Mouse (Mus musculus) limb, embryonic 14.5 days (tissue): ENCODE measurements around the gene Rpusd4. TPM values are rescaled to one million over a fixed set of nuclear protein-coding genes. Genes with fewer than 3 reads are reported as not detected.

Experiments
- ATAC-seq: fragments of 200-750 bp; cut with Nextera tagmentation; 2 replicates; pipeline ENCODE4 v1.8.0; 2017; ENCODE audit warnings: low read depth, moderate number of reproducible peaks, moderate TSS enrichment; ENCODE audit not compliant: low FRiP score
- DNase-seq: peaks from one replicate; pipeline ENCODE4 v3.0.0-alpha.2; 2015; ENCODE audit warnings: low spot score
- H3K27ac ChIP-seq: fragments of 300-500 bp; sonication (generic); replicated peaks from 2 replicates; pipeline ENCODE4 v1.5.1; 2014; ENCODE audit warnings: low read depth, mild to moderate bottlenecking, low read length, moderate library complexity, mixed read lengths
- H3K27me3 ChIP-seq: fragments of 300-500 bp; sonication (generic); 2 replicates; pipeline ENCODE4 v1.6.1; 2014; ENCODE audit warnings: low read length, mixed read lengths; ENCODE audit not compliant: control insufficient read depth, insufficient read depth
- H3K36me3 ChIP-seq: fragments of 300-500 bp; sonication (generic); 2 replicates; pipeline ENCODE4 v1.6.1; 2014; ENCODE audit warnings: mild to moderate bottlenecking, low read length, moderate library complexity, mixed read lengths; ENCODE audit not compliant: control insufficient read depth, insufficient read depth
- H3K4me1 ChIP-seq: fragments of 300-500 bp; sonication (generic); 2 replicates; pipeline ENCODE4 v1.6.1; 2014; ENCODE audit warnings: antibody characterized with exemption, low read length, mixed read lengths; ENCODE audit not compliant: control insufficient read depth, insufficient read depth
- H3K4me2 ChIP-seq: fragments of 300-500 bp; sonication (generic); replicated peaks from 2 replicates; pipeline ENCODE4 v1.6.1; 2014; ENCODE audit warnings: low read depth, mild to moderate bottlenecking, low read length, moderate library complexity; ENCODE audit not compliant: severe bottlenecking
- H3K4me3 ChIP-seq: fragments of 300-500 bp; sonication (generic); replicated peaks from 2 replicates; pipeline ENCODE4 v1.5.1; 2014; ENCODE audit warnings: low read length
- H3K9ac ChIP-seq: fragments of 300-500 bp; sonication (generic); 2 replicates; pipeline ENCODE4 v1.6.1; 2014; ENCODE audit warnings: mild to moderate bottlenecking, low read depth, low read length, moderate library complexity; ENCODE audit not compliant: severe bottlenecking
- H3K9me3 ChIP-seq: fragments of 300-500 bp; sonication (generic); 2 replicates; pipeline ENCODE4 v1.6.1; 2016; ENCODE audit warnings: low read length; ENCODE audit not compliant: control insufficient read depth
- POLR2A ChIP-seq: fragments of 200-500 bp; IDR thresholded peaks from 2 replicates; pipeline ENCODE4 v1.8.0; 2012; ENCODE audit warnings: inconsistent platforms, mild to moderate bottlenecking, moderate library complexity, borderline replicate concordance; ENCODE audit not compliant: insufficient read depth, insufficient read length; ENCODE audit errors: extremely low read depth
- WGBS: fragments of 180-500 bp; shearing (Covaris S2); extraction: QIAGEN DNeasy Blood & Tissue Kit; methylation state at CpG from one replicate; pipeline ENCODE4 v1.1.7; 2014; 5-methylcytosine and 5-hydroxymethylcytosine counted together
- polyA plus RNA-seq, 2 experiments: library from polyadenylated mRNA; depleted of rRNA in 1 of 2; stranded (reverse) in 1 of 2; unstranded in 1 of 2; fragments of >200 nt; fragmentation: Nextera tagmentation in 1 of 2; extraction: Ambion mirVana in 1 of 2; gene quantifications; 2 replicates each; pipeline versions ENCODE4 v1.2.1 to v1.2.3; 2012 to 2014

The Rpusd4 gene
- polyA plus RNA-seq (2012; rRNA removed) (25.8 and 26.0 TPM in 2 replicates), polyA plus RNA-seq (2014; fragmentation: Nextera tagmentation; extraction: Ambion mirVana) (24.9 and 30.8 TPM in 2 replicates)

GRCm38 (mm10) chr9:35267146-35267975 is at the start of gene Rpusd4, which contains the start of gene Fam118b:
Gene Rpusd4 (plus strand): TSS chr9:35267865.
Gene Fam118b (minus strand): TSS chr9:35267805.
- Histone ChIP-seq H3K9ac (peak within 1 kb of the TSS; percentile 78), H3K4me1 (peaks cover 17% of the 10 kb centered on the region), H3K36me3 (peaks cover 11% of the 10 kb centered on the region), H3K4me3 (peak within 1 kb of the TSS; percentile 76), H3K27ac (peak within 1 kb of the TSS; percentile 55; the same call in 1 of the 2 replicates), H3K4me2 (peak within 1 kb of the TSS; percentile 71), H3K27me3 (no peaks in the 10 kb centered on the region), H3K9me3 (no peaks in the 10 kb centered on the region)
- WGBS: under 1% methylated on average over 54 of the region's 62 CpGs
- peak; percentile 86; the same call in 1 of the 2 replicates for TF ChIP-seq POLR2A
- DNase-seq (peak; percentile 89), ATAC-seq (peak; percentile 97)

- no peak for TF ChIP-seq POLR2A
- H3K27me3 ChIP-seq: no peaks in the 10 kb centered on the region
- H3K4me1 ChIP-seq: no peaks in the 10 kb centered on the region
- no peak overlapping the region for H3K4me3 ChIP-seq
- H3K9ac ChIP-seq: no peak overlapping the region
- no peak overlapping the region for H3K27ac ChIP-seq
- H3K9me3 ChIP-seq: no peaks in the 10 kb centered on the region
- ATAC-seq (no peak), DNase-seq (no peak)
- no peak overlapping the region for H3K4me2 ChIP-seq
- WGBS: 80% methylated on average over 1 of the region's 1 CpGs
- H3K36me3 ChIP-seq: peaks cover 86% of the 10 kb centered on the region
These were observed 49.7 kb upstream of the Rpusd4 start for GRCm38 (mm10) chr9:35217963-35218362.

- H3K4me1 ChIP-seq: no peaks in the 10 kb centered on the region
- WGBS: 98% methylated on average over 3 of the region's 3 CpGs
- H3K27me3 ChIP-seq: no peaks in the 10 kb centered on the region
- no peak for TF ChIP-seq POLR2A
- ATAC-seq (no peak), DNase-seq (no peak)
- H3K9me3 ChIP-seq: no peaks in the 10 kb centered on the region
- no peak overlapping the region for H3K4me3 ChIP-seq
- no peak overlapping the region for H3K4me2 ChIP-seq
- H3K27ac ChIP-seq: no peak overlapping the region
- H3K9ac ChIP-seq: no peak overlapping the region
- peaks cover 54% of the 10 kb centered on the region for H3K36me3 ChIP-seq
These were observed 44.2 kb upstream of the Rpusd4 start for GRCm38 (mm10) chr9:35223466-35223865.

- no peak for ATAC-seq
- Histone ChIP-seq H3K36me3 (peaks cover 22% of the 10 kb centered on the region), H3K9me3 (no peaks in the 10 kb centered on the region), H3K27me3 (no peaks in the 10 kb centered on the region), H3K4me2 (no peak overlapping the region), H3K4me3 (no peak overlapping the region), H3K4me1 (no peaks in the 10 kb centered on the region), H3K27ac (no peak overlapping the region), H3K9ac (no peak overlapping the region)
- WGBS: 87% methylated on average over 3 of the region's 3 CpGs
- TF ChIP-seq POLR2A: no peak
- no peak for DNase-seq
These were observed 39.0 kb upstream of the Rpusd4 start for GRCm38 (mm10) chr9:35228671-35229070.

- 65% methylated on average over 3 of the region's 3 CpGs for WGBS
- H3K9ac ChIP-seq: no peak overlapping the region
- H3K9me3 ChIP-seq: no peaks in the 10 kb centered on the region
- no peak overlapping the region for H3K4me2 ChIP-seq
- ATAC-seq (no peak), DNase-seq (no peak)
- no peaks in the 10 kb centered on the region for H3K27me3 ChIP-seq
- TF ChIP-seq POLR2A: no peak
- H3K27ac ChIP-seq: no peak overlapping the region
- H3K36me3 ChIP-seq: peaks cover 35% of the 10 kb centered on the region
- H3K4me3 ChIP-seq: no peak overlapping the region
- no peaks in the 10 kb centered on the region for H3K4me1 ChIP-seq
These were observed 31.7 kb upstream of the Rpusd4 start for GRCm38 (mm10) chr9:35235996-35236395.
